Mouse (Mus musculus) neural tube, embryonic 11.5 days (tissue): ENCODE results near the gene Itk. TPM values are rescaled to one million over a fixed set of nuclear protein-coding genes. Genes with fewer than 3 reads are reported as not detected.

Experiments used
- ATAC-seq: fragments of 200-750 bp; cut with Nextera tagmentation; 2 replicates; pipeline ENCODE4 v1.8.0; 2017; ENCODE audit warnings: moderate number of reproducible peaks, mild to moderate bottlenecking, moderate TSS enrichment, moderate library complexity; ENCODE audit not compliant: insufficient read depth, low FRiP score, low TSS enrichment
- DNase-seq: peaks from one replicate; pipeline ENCODE4 v3.0.0-alpha.2; 2015; ENCODE audit warnings: low spot score
- H3K27ac ChIP-seq: fragments of 300-500 bp; sonication (generic); 2 replicates; pipeline ENCODE4 v1.5.1; 2014; ENCODE audit warnings: low read depth, mild to moderate bottlenecking, low read length
- H3K27me3 ChIP-seq: fragments of 300-500 bp; sonication (generic); 2 replicates; pipeline ENCODE4 v1.6.1; 2014; ENCODE audit warnings: mild to moderate bottlenecking, low read length, mixed read lengths; ENCODE audit not compliant: control insufficient read depth, insufficient read depth
- H3K36me3 ChIP-seq: fragments of 300-500 bp; sonication (generic); 2 replicates; pipeline ENCODE4 v1.6.1; 2014; ENCODE audit warnings: mild to moderate bottlenecking, low read length, moderate library complexity, mixed read lengths; ENCODE audit not compliant: control insufficient read depth, insufficient read depth
- H3K4me1 ChIP-seq: fragments of 300-500 bp; sonication (generic); 2 replicates; pipeline ENCODE4 v1.6.1; 2014; ENCODE audit warnings: low read length, mixed read lengths; ENCODE audit not compliant: control insufficient read depth, insufficient read depth
- H3K4me2 ChIP-seq: fragments of 300-500 bp; sonication (generic); 2 replicates; pipeline ENCODE4 v1.6.1; 2014; ENCODE audit warnings: low read depth, mild to moderate bottlenecking, moderate library complexity
- H3K4me3 ChIP-seq: fragments of 300-500 bp; sonication (generic); 2 replicates; pipeline ENCODE4 v1.5.1; 2014; ENCODE audit warnings: low read depth, low read length
- H3K9ac ChIP-seq: fragments of 300-500 bp; sonication (generic); 2 replicates; pipeline ENCODE4 v1.6.1; 2014; ENCODE audit warnings: mild to moderate bottlenecking, low read length
- H3K9me3 ChIP-seq: fragments of 300-500 bp; sonication (generic); 2 replicates; pipeline ENCODE4 v1.6.1; 2016; ENCODE audit warnings: low read length; ENCODE audit not compliant: control insufficient read depth
- WGBS: fragments of 180-500 bp; shearing (Covaris S2); extraction: QIAGEN DNeasy Blood & Tissue Kit; methylation state at CpG from one replicate; pipeline ENCODE4 v1.1.7; 2014; 5-methylcytosine and 5-hydroxymethylcytosine counted together
- polyA plus RNA-seq: library from polyadenylated mRNA; unstranded; fragments of >200 nt; fragmentation: Nextera tagmentation; extraction: Ambion mirVana; gene quantifications from 2 replicates; pipeline ENCODE4 v1.2.1, GENCODE M21; 2014

Gene Itk
- polyA plus RNA-seq, 1 experiment from 2014 or later = not detected

- no peak overlapping the region for H3K27ac ChIP-seq
- DNase-seq (no peak), ATAC-seq (no peak)
- 66% methylated on average over 1 of the region's 1 CpGs for WGBS
- no peaks in the 10 kb centered on the region for H3K27me3 ChIP-seq
- H3K4me1 ChIP-seq = no peaks in the 10 kb centered on the region
- H3K9ac ChIP-seq = no peak overlapping the region
- H3K4me2 ChIP-seq = no peak overlapping the region
- no peaks in the 10 kb centered on the region for H3K9me3 ChIP-seq
- H3K4me3 ChIP-seq = no peak overlapping the region
- no peaks in the 10 kb centered on the region for H3K36me3 ChIP-seq
Observed at GRCm38 (mm10) chr11:46358369-46358768, 30.9 kb downstream of the Itk start.

- no peak overlapping the region for H3K27ac ChIP-seq
- no peaks in the 10 kb centered on the region for H3K36me3 ChIP-seq
- WGBS = 66% methylated on average over 2 of the region's 2 CpGs
- no peak for DNase-seq
- no peaks in the 10 kb centered on the region for H3K9me3 ChIP-seq
- no peak overlapping the region for H3K4me3 ChIP-seq
- no peaks in the 10 kb centered on the region for H3K4me1 ChIP-seq
- no peaks in the 10 kb centered on the region for H3K27me3 ChIP-seq
- H3K4me2 ChIP-seq = no peak overlapping the region
- H3K9ac ChIP-seq = no peak overlapping the region
- no peak for ATAC-seq
Observed at GRCm38 (mm10) chr11:46349681-46350410, 39.5 kb downstream of the Itk start.

- no peak overlapping the region for H3K27ac ChIP-seq
- whole genome bisulfite sequencing = 86% methylated on average over 3 of the region's 3 CpGs
- DNase-seq = no peak
- H3K9me3 ChIP-seq = no peaks in the 10 kb centered on the region
- H3K36me3 ChIP-seq = no peaks in the 10 kb centered on the region
- no peak overlapping the region for H3K9ac ChIP-seq
- H3K4me2 ChIP-seq = no peak overlapping the region
- H3K27me3 ChIP-seq = no peaks in the 10 kb centered on the region
- no peak for ATAC-seq
- no peak overlapping the region for H3K4me3 ChIP-seq
- no peaks in the 10 kb centered on the region for H3K4me1 ChIP-seq
Observed at GRCm38 (mm10) chr11:46348416-46348815, 40.9 kb downstream of the Itk start.

- Histone ChIP-seq H3K4me2 (no peak overlapping the region), H3K9me3 (no peaks in the 10 kb centered on the region), H3K4me3 (no peak overlapping the region), H3K36me3 (no peaks in the 10 kb centered on the region), H3K27me3 (no peaks in the 10 kb centered on the region), H3K9ac (no peak overlapping the region), H3K27ac (no peak overlapping the region), H3K4me1 (no peaks in the 10 kb centered on the region)
- DNase-seq (no peak), ATAC-seq (no peak)
- WGBS = 90% methylated on average over 5 of the region's 5 CpGs
Observed at GRCm38 (mm10) chr11:46347756-46348155, 41.6 kb downstream of the Itk start.

GRCm38 (mm10) chr11:46343886-46344546 is 45.3 kb downstream of the Itk start:
- H3K4me1 ChIP-seq = no peaks in the 10 kb centered on the region
- H3K36me3 ChIP-seq = no peaks in the 10 kb centered on the region
- 59% methylated on average over 5 of the region's 5 CpGs for WGBS

GRCm38 (mm10) chr11:46341960-46342359 is 47.4 kb downstream of the Itk start:
- DNase-seq (no peak), ATAC-seq (no peak)
- H3K27me3 ChIP-seq = no peaks in the 10 kb centered on the region
- no peak overlapping the region for H3K9ac ChIP-seq
- H3K4me3 ChIP-seq = no peak overlapping the region
- H3K4me2 ChIP-seq = no peak overlapping the region
- WGBS = 94% methylated on average over 4 of the region's 4 CpGs
- H3K27ac ChIP-seq = no peak overlapping the region
- no peaks in the 10 kb centered on the region for H3K4me1 ChIP-seq
- no peaks in the 10 kb centered on the region for H3K36me3 ChIP-seq
- H3K9me3 ChIP-seq = no peaks in the 10 kb centered on the region

More at GRCm38 (mm10) chr11:46343886-46344546, 45.3 kb downstream of the Itk start:
- H3K27me3 ChIP-seq = no peaks in the 10 kb centered on the region
- no peaks in the 10 kb centered on the region for H3K9me3 ChIP-seq
- H3K4me3 ChIP-seq = no peak overlapping the region
- no peak overlapping the region for H3K4me2 ChIP-seq
- no peak for DNase-seq
- ATAC-seq = no peak
- H3K9ac ChIP-seq = no peak overlapping the region
- H3K27ac ChIP-seq = no peak overlapping the region

GRCm38 (mm10) chr11:46336020-46336419 is 53.3 kb downstream of the Itk start:
- Histone ChIP-seq H3K9ac (no peak overlapping the region), H3K4me3 (no peak overlapping the region), H3K4me2 (no peak overlapping the region), H3K4me1 (no peaks in the 10 kb centered on the region), H3K9me3 (no peaks in the 10 kb centered on the region), H3K36me3 (no peaks in the 10 kb centered on the region), H3K27ac (no peak overlapping the region), H3K27me3 (no peaks in the 10 kb centered on the region)
- ATAC-seq (no peak), DNase-seq (no peak)
- 93% methylated on average over 5 of the region's 5 CpGs for WGBS

GRCm38 (mm10) chr11:46332217-46332616 is 57.1 kb downstream of the Itk start:
- 93% methylated on average over 8 of the region's 8 CpGs for WGBS
- Histone ChIP-seq H3K4me1 (no peaks in the 10 kb centered on the region), H3K9ac (no peak overlapping the region), H3K4me3 (no peak overlapping the region), H3K9me3 (no peaks in the 10 kb centered on the region), H3K4me2 (no peak overlapping the region), H3K27ac (no peak overlapping the region), H3K36me3 (no peaks in the 10 kb centered on the region), H3K27me3 (no peaks in the 10 kb centered on the region)
- ATAC-seq (no peak), DNase-seq (no peak)
